Mouse (Mus musculus) ES-E14 (cell line): Measurements from ENCODE around the gene Dnajc5g.

Experiments used
- CHD2 ChIP-seq: IDR thresholded peaks from 2 replicates; pipeline ENCODE4 v1.6.1; 2014; ENCODE audit warnings: mild to moderate bottlenecking, low read depth, low read length, inconsistent platforms
- HCFC1 ChIP-seq: IDR thresholded peaks from 2 replicates; pipeline ENCODE4 v1.6.1; 2012; ENCODE audit warnings: low read length, inconsistent platforms, borderline replicate concordance; ENCODE audit not compliant: insufficient read depth
- MAFK ChIP-seq: IDR thresholded peaks from 2 replicates; pipeline ENCODE4 v1.6.1; 2014; ENCODE audit warnings: mild to moderate bottlenecking, low read depth, low read length, inconsistent platforms; ENCODE audit not compliant: insufficient read depth
- ZC3H11A ChIP-seq: IDR thresholded peaks from 2 replicates; pipeline ENCODE4 v1.6.1; 2012; ENCODE audit warnings: low read depth, mild to moderate bottlenecking, inconsistent platforms, low read length, borderline replicate concordance

DNA sequence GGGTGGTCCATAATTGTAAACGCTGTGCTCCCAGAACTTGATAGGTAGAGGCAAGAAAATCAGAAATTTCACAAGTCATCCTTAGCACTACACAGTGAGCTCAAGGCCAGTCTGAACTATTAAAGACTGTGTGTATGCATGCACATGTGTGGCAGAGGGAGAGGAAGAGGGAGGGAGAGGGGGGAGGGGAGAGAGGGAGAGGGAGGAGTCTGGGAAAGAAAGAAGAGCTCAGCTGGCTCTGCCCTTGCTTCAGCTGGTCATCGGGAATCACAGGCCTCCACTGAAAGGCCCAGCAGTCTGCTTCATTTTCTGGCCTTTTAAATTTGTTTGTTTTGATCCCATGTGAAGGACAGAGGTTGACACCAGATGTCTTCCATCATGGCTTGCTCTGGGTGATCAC is 17.4 kb downstream of the Dnajc5g start:
- TF ChIP-seq MAFK (no peak), CHD2 (no peak), ZC3H11A (no peak), HCFC1 (no peak)
